Mouse (Mus musculus): Measurements from ENCODE around the gene Hamp2. TPM values are rescaled to one million over a fixed set of nuclear protein-coding genes. Genes with fewer than 3 reads are reported as not detected.

The Hamp2 gene
- polyA plus RNA-seq, 1 experiment: not detected

GRCm38 (mm10) chr7:30878950-30879349, 45.5 kb downstream of the Hamp2 start:
- Histone ChIP-seq H3K9me3 (no peaks in the 10 kb centered on the region), H3K4me3 (replicated peaks) (no peak overlapping the region), H3K36me3 (replicated peaks; ENCODE audit: low read length) (no peaks in the 10 kb centered on the region), H3K27me3 (replicated peaks) (peaks cover 42% of the 10 kb centered on the region), H3K4me1 (peaks cover 22% of the 10 kb centered on the region)
- TF ChIP-seq FLI1 (IDR thresholded peaks at IDR 0.05; ENCODE audit: low read length) (no peak), GATA1 (IDR thresholded peaks at IDR 0.05; ENCODE audit: borderline replicate concordance, low read length) (no peak)

- peak overlapping the region; percentile 85 for H3K4me3 ChIP-seq (replicated peaks)
- no peaks in the 10 kb centered on the region for H3K9me3 ChIP-seq
- no peaks in the 10 kb centered on the region for H3K36me3 ChIP-seq (replicated peaks; ENCODE audit: low read length)
- peaks cover 64% of the 10 kb centered on the region for H3K27me3 ChIP-seq (replicated peaks)
- peaks cover 13% of the 10 kb centered on the region for H3K4me1 ChIP-seq
- TF ChIP-seq GATA1 (IDR thresholded peaks at IDR 0.05; ENCODE audit: borderline replicate concordance, low read length) (no peak), FLI1 (IDR thresholded peaks at IDR 0.05; ENCODE audit: low read length) (no peak)
Observed at GRCm38 (mm10) chr7:30873083-30873482, 51.4 kb downstream of the Hamp2 start.

Other genes with a start within 250 kb of the Hamp2 start
- not detected in 2 replicates for gene 2200002J24Rik, start 225.8 kb downstream of the Hamp2 start, polyA plus RNA-seq (2012; ENCODE audit: insufficient read depth, low replicate concordance)
- 0.10 TPM in 1 of 2 replicates, not detected in the other for gene Atp4a, start 212.5 kb downstream of the Hamp2 start, polyA plus RNA-seq (2012; ENCODE audit: insufficient read depth, low replicate concordance)
- 25.4 and 46.3 TPM in 2 replicates for gene Tmem147, start 195.1 kb downstream of the Hamp2 start, polyA plus RNA-seq (2012; ENCODE audit: insufficient read depth, low replicate concordance)
- gene Gapdhs, start 181.0 kb downstream of the Hamp2 start, polyA plus RNA-seq (2012; ENCODE audit: insufficient read depth, low replicate concordance): not detected in 2 replicates
- 0.21 TPM in 1 of 2 replicates, not detected in the other for gene Sbsn, start 173.2 kb downstream of the Hamp2 start, polyA plus RNA-seq (2012; ENCODE audit: insufficient read depth, low replicate concordance)
- not detected in 2 replicates for gene Dmkn, start 160.9 kb downstream of the Hamp2 start, polyA plus RNA-seq (2012; ENCODE audit: insufficient read depth, low replicate concordance)
- not detected in 2 replicates for gene Krtdap, start 136.8 kb downstream of the Hamp2 start, polyA plus RNA-seq (2012; ENCODE audit: insufficient read depth, low replicate concordance)
- gene Ffar2, start 100.9 kb downstream of the Hamp2 start, polyA plus RNA-seq (2012; ENCODE audit: insufficient read depth, low replicate concordance): 5.8 and 8.9 TPM in 2 replicates
- gene Ffar3, start 68.5 kb downstream of the Hamp2 start, polyA plus RNA-seq (2012; ENCODE audit: insufficient read depth, low replicate concordance): not detected in 2 replicates
- 0.16 TPM in 1 of 2 replicates, not detected in the other for gene Ffar1, start 63.1 kb downstream of the Hamp2 start, polyA plus RNA-seq (2012; ENCODE audit: insufficient read depth, low replicate concordance)
- 0.03 TPM in 1 of 2 replicates, not detected in the other for gene Cd22, start 44.3 kb downstream of the Hamp2 start, polyA plus RNA-seq (2012; ENCODE audit: insufficient read depth, low replicate concordance)
- gene Mag, start 9.8 kb downstream of the Hamp2 start, polyA plus RNA-seq (2012; ENCODE audit: insufficient read depth, low replicate concordance): 1.2 TPM in 1 of 2 replicates, not detected in the other
- not detected in 2 replicates for gene Hamp, start 19.4 kb upstream of the Hamp2 start, polyA plus RNA-seq (2012; ENCODE audit: insufficient read depth, low replicate concordance)
- gene Usf2, start 32.1 kb upstream of the Hamp2 start, polyA plus RNA-seq (2012; ENCODE audit: insufficient read depth, low replicate concordance): 122 and 127 TPM in 2 replicates
- 2.1 TPM in 1 of 2 replicates, not detected in the other for gene Lsr, start 48.8 kb upstream of the Hamp2 start, polyA plus RNA-seq (2012; ENCODE audit: insufficient read depth, low replicate concordance)
- not detected in 2 replicates for gene Fam187b, start 49.1 kb upstream of the Hamp2 start, polyA plus RNA-seq (2012; ENCODE audit: insufficient read depth, low replicate concordance)
- 2,043 and 2,688 TPM in 2 replicates for gene Fxyd5, start 117.8 kb upstream of the Hamp2 start, polyA plus RNA-seq (2012; ENCODE audit: insufficient read depth, low replicate concordance)
- 1.0 TPM in 1 of 2 replicates, not detected in the other for gene Fxyd7, start 126.8 kb upstream of the Hamp2 start, polyA plus RNA-seq (2012; ENCODE audit: insufficient read depth, low replicate concordance)
- gene Fxyd1, start 132.5 kb upstream of the Hamp2 start, polyA plus RNA-seq (2012; ENCODE audit: insufficient read depth, low replicate concordance): not detected in 2 replicates
- 0.23 and 0.67 TPM in 2 replicates for gene Lgi4, start 134.7 kb upstream of the Hamp2 start, polyA plus RNA-seq (2012; ENCODE audit: insufficient read depth, low replicate concordance)
- not detected in 2 replicates for gene Fxyd3, start 152.0 kb upstream of the Hamp2 start, polyA plus RNA-seq (2012; ENCODE audit: insufficient read depth, low replicate concordance)
- 1.8 TPM in 1 of 2 replicates, not detected in the other for gene Hpn, start 190.6 kb upstream of the Hamp2 start, polyA plus RNA-seq (2012; ENCODE audit: insufficient read depth, low replicate concordance)
- 8.8 and 28.4 TPM in 2 replicates for gene Scn1b, start 202.3 kb upstream of the Hamp2 start, polyA plus RNA-seq (2012; ENCODE audit: insufficient read depth, low replicate concordance)
- 122 and 287 TPM in 2 replicates for gene Gramd1a, start 231.2 kb upstream of the Hamp2 start, polyA plus RNA-seq (2012; ENCODE audit: insufficient read depth, low replicate concordance)